Mouse (Mus musculus) heart, adult 2 months (tissue): ENCODE data around the gene Rab23.

Source experiments
- CTCF ChIP-seq: fragments of 200-600 bp; IDR thresholded peaks from 2 replicates; pipeline ENCODE4 v1.8.1; 2022; ENCODE audit warnings: antibody characterized with exemption, mild to moderate bottlenecking, moderate library complexity
- EP300 ChIP-seq: fragments of 200-500 bp; IDR thresholded peaks from 2 replicates; pipeline ENCODE4 v1.6.1; 2011; ENCODE audit warnings: low read depth, low read length, control low read depth; ENCODE audit not compliant: insufficient read depth

- TF ChIP-seq EP300 (no peak), CTCF (no peak)
Measured at GRCm38 (mm10) chr1:33673158-33673960, 46.3 kb upstream of the Rab23 start.
